Mouse (Mus musculus) forelimb bud, embryonic 11.5 days (tissue): ENCODE results near the gene Arpp21.
A peak's percentile ranks its signal among the peaks of the same experiment; 100 is the strongest.
"Not testable (repeated sequence)": the region's sequence is repeated elsewhere in the genome, so short reads cannot be mapped to it uniquely, and the experiment has no call there.

Experiments used
- DNase-seq: peaks from one replicate; pipeline ENCODE4 v3.0.0-alpha.2; 2012; ENCODE audit warnings: low read depth, low spot score

The Arpp21 gene

DNA sequence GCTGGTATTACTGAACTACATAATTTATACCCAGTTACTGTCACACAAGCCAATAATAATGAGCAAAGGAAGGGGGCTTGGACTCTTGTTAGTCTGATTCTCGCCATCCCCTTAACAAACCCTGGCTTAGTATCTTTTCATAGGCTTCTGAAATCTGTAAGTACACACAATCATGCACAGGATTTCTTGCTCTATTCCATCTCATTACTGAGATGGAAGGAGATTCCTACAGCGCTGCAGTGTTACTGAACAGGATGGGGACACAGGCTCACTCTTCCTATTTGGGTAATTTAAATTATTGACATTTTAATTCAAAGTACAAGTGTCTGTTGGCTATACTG is 132.9 kb downstream of the Arpp21 start:
- no peak for DNase-seq

DNA sequence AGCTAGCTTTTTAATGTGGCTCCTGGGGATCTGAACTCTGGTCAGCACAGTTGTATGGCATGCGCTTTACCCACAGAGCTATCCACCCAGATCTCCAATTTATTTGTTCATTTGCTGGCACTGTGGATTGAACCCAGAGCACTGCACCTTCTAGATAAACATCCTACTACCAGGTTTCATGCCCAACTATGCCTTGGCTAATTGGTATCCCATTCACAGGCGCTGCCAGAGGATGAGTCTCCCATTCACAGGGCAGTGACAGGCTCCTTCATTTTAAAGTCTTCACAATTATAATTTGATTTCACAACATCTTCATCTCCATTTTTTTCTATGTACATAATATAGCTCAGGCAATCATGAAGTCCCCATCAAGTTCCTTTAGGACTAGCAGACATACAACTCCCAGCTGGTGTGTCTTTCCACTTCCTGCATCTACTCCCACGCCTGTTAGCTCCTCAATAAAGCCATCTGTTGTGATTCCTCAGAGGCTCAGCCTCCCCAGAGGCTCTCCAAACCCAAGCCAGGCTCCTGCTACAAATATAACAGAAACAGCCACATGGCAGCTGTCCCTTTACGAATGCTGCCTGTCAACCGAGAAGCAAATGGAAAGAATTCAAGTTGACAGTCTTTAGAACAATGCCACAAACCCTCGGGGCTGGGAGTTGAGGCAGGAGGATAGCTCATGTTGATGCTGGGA is 133.4 kb downstream of the Arpp21 start:
- DNase-seq, result no peak

DNA sequence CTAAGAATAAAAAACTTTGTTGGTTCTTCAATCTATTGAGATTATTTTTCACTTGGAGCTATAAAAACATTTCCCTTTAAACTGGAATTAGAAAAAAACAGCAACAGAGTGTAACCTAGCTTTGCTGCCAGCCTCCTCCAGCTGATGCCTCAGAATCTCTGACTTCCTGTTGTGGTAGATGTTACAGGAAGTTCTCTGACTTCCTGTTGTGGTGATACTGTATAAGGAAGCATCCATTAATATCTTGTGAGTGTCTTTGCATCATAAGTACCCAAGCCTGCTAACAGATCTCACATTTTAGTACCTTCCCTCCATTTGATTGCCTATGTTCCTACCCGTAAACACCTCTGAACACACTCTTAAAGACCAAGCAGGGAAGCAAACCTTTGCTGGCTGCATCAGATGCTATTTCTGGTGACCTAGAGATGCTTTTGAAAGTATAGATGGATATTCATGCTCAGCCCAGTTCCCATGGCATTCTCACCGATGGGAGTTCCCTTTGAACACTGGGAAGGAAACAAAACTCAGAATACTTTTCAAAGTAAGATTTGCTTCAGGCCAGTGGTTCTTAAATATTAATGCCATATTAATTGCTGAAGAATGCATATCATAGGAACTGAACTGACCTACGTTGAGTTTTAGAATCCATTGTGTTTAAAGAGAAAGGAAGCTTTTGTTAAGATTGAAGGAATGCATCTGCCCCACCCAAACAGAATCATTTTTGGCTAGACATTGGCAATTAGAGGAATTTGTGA is 134.7 kb downstream of the Arpp21 start:
- DNase-seq, result no peak

DNA sequence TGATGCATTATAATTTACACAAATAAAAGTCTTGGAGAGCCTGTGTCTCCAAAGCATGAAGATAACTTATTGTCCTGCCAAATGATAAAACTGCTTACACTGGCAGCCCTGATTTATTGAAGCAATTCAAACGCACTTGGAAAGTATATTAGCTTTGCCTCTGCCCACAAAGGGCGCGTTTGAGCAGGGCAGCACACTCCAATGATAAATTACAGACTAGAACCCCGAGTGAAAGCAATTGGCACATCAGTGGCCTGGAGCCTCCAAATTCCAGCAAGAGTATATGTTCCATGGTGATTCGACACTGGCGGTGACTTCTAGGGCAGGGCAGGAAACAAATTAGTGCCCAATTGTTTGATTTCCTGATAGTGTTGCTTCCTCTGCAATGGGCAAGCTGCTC is 137.5 kb downstream of the Arpp21 start:
- DNase-seq, result no peak

DNA sequence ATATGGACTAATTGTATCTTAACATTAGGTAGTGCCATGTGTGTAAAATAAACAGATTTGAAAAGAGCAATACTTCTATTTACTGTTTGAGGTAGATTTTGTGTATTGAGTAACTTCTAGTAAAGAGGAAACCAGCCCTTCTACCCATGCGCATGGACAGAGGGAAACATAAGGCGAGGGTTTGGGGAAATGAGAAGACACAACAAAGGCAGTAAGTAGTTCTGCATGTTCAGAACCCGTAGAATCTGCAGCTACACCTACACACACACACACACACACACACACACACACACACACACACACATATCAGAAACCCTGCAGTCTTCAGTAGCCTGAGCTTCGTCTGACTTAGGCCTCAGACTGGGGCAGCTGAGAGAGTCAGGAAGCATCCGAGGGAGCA is 140.0 kb downstream of the Arpp21 start:
- no peak for DNase-seq

DNA sequence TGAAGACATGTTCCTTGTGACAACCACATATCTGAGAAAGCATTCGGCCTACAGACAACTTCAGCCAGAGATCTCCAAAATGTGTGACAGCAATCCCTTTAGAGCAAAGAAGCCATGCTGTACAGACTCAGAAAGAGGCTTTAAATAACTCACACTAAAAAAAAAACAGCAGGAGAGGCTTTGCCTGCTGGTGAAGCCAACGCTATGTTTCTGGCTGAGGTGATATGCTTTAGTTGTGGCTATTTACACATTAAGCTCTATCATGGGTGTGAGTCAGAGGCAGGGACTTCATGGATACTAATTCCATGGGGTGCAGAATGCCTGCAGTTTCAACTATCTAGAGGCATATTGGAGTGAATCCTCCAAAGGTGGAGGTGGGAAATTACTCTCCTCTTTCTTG is 140.5 kb downstream of the Arpp21 start:
- DNase-seq, result no peak

DNA sequence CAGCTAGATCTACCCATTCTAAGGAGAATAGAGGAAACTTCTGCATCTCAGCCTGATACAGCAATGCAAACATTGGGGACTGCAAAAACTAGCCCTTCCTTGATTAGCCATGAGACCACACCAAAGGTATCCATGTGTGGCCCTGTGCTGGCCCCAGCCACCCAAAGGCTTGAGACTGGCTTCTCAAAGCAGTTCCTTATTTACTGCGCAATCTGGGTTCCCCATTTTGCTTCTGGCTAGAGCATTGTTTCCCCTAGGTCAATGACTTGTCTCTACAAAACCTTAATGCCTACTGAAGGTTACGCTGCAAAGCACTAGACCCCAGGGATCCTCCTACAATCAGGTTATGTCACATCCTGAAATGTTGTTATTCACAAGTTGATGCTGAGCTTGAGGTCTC is 156.8 kb downstream of the Arpp21 start:
- DNase-seq, result no peak

DNA sequence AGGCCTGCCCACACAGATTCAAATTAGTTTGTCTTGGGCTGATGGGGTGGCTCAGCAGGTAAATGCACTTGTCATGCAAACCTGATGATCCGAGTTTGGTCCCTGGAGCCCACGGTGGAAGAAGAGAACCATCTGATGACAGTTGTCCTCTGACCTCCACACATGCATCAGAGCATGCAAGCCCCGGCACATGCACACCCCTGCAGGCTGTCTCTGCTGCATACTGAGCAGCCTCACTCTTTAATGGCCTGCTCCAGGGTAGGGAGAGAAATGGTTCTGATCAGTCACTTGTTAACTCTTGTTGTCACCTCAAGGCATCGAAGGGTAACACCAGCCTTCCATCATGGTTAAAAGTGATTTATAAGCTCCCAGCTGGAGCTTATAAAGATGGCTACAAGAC is 157.3 kb downstream of the Arpp21 start:
- no peak for DNase-seq

DNA sequence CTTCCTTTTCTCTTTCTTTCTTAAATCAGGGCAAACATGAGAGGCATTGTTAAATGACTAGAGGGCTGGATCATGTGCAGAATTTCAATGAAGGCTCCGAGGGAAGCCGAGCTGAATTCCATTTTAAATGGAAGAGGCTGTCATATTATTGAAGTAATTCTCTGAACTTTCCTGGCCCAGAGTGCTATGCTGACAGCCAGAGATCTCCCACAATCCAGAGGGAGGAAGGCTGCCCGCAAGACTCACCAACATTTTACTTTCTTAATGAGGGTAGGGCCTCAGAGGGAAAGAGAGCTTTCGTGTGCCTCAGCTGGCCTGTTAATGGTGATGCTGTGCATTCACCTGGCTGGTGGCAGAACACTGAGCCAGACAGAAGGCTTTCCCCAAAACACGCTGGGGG is 160.5 kb downstream of the Arpp21 start:
- no peak for DNase-seq

DNA sequence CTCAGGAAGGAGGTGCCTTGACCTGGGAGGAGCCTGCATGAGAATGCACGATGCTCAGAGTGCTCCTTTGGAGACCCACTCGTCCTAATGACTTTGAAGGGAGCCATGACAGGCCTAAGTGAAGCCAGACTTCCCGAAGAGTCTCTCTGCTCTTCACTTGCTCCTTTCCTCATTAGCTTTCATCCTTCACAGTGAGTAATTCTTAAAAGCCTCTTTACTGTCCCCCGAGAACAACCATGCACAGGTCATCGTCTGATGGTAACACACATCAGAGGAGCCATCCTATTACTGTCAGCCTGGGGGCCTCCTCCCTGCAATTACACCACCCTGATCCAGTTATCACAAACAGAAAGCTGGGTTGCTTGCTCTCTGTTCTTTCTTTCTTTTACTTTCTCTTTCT is 160.9 kb downstream of the Arpp21 start:
- DNase-seq, result no peak

DNA sequence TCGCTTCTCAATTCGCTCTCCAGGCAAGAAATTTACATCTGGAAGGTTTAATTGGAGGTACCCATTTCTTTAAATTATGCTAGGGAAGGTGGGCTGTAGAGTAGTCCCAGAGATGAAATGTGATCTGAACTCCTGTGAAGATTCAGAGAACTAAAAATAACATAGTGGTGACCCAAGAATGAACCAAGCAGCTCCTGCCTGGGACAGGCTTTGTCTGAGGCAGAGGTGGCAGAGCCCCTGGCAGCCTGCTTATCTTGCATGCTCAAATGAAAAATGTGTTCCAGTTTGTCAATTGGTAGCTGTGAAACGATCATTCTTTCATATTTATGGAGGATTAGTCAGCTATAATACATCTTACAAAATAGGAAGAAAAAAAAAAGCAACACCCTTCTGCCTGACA is 164.4 kb downstream of the Arpp21 start:
- no peak for DNase-seq

DNA sequence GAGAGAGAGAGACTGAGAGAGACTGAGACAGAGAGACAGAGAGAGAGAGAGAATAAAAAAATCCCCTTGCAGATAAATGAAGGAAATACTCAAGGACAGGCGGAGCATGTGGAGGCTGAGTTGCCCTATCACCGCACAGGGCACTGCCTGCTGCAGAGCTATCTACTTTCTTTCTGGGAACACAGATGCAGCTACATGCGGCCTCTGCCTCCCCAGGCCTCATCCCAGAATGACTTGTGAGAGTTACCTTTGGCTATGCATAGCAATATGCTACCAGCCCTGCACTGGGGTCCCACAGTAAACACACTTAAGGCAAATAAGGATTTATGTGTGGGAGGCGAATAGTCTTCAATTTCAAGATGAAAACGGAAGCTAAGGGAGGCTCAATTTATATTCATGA is 164.8 kb downstream of the Arpp21 start:
- no peak for DNase-seq

DNA sequence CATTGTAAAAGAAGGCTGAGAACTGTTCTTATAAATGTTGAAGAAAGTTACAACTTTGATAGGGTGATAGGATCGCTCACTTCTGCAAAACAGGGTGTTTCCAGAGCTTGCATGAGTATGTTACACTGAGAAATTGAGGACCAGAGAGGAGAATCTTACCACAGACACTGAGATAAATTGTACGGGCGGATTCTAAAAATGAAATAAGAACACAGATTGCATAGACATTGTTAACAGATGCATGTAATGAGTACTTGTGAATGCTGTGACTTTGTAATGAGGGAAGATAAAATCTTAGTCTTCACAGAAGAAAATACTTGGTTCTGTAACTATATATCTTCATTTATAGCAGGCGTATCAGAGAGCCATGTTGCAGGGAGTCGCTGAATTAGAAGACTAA is 167.5 kb downstream of the Arpp21 start:
- no peak for DNase-seq

DNA sequence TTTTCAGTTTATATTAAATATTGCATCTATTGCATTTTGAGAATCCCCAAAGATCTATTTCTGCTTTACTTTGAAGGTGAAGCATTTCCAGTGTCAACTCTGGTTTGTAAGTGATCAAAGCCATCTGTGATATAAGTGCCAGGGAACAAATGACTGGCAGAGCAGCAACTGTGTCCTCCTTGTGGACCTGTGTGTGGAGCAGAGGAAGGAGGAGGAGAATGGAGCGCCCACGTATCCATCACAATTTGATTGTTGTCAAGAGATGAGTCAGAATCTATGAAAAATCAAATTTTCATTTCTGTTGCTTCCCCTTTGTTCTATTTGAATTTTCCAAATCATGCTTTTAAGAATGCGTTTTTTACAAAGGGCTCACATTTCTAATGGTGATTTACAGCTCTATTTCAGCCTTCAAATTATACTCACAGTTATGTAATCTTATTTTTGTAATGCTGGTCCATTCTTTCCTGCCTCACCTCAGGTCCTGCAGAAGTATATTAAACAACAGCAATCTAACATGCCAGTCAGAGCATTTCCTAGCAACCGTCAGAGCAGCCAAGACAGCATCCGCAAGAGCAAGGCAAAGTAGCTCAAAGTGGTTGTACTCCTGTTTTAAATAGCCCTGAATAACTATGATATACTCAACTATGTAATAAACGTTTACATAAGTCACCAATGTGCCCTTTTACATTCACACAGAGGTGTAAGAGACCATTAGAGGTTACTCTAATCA is 174.9 kb downstream of the Arpp21 start:
- no peak for DNase-seq

DNA sequence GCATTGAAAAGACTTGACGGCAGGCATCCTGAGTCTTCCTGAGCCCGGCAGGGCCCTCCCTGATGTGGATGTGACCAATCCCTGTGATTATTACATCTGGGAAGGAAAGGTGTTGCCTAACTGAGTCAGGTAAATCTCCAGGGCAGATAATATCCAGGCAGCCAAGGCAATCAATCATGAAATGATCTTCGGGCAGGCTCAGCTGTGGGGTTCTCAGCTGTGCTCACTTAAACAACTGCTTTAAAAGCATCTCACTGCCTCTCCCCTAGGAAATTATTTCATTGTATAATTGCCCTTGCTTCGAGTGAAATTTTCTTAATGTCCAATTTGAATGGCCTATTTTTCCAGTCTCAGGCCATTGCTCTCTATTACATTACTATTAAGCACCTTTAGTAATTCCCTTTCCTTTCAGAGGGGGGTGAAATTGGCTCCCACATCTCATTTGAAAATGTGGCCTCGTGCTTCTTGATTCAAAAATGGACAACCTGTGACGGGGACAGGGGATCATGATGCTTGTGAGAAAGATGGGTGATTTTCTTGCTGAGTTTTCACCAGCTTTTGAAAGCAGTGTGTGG is 180.8 kb downstream of the Arpp21 start:
- DNase-seq, result no peak

DNA sequence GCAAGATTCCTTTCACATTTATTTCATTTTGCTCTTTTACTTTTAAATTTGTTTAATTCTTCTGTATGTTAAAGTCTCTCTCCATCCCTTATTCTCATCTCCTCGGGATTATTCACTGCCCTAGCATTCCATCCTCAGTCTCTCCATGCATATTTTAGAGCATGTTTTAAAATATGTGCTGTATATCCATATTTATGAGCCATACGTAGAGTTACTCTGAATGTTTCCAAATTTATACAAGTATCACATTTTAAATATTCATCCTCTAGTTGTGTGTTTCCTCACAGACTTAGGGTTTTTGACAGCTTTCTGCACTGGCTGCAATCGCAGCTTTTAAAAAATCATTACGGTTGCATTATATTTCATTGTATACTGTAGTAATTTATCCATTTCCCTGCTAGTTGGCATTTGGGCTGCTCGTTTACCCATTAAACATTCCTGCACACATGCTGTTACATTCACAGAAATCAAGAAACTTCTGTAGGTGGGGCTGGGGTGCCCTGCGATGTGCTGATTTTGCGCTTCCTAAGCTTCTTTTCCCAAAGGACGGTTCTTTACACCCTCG is 187.8 kb downstream of the Arpp21 start:
- no peak for DNase-seq

DNA sequence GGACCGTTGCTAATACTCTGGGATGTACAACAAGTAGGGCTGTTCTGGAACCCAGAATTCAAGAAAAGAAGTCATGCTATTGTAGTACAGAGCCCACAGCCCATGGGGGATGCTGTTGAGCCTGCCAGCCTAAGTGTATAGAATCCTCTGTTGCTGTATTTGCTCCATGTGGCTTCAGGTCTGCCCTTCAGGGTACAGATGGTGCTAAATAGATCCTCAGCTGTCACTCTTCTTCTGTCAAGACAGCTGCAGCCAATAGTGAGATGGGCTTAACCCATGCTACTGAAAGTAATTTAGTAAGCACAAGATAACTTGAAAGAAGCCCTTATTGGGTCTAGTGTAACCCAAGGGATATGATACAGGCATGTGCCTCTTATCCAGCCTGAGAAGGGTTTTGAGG is 195.2 kb downstream of the Arpp21 start:
- DNase-seq, result no peak

DNA sequence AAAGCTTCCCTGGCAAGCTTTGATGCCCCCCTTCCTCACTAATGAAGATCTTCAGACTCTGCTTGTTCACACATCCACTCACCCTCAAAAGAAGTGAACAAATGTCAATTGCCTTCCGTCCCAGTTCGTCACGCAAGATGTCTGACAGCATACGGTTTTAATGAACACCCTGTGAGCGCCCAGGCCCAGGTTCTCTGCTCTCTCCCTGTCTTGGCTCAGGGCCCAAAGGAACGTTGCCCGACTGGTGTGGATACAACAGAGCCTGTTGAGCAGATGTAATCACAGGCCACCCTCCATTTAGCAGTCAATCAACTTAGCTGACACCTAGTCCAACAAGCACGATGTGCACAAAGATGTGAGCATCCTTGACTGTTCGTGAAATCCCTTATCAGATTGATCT is 198.0 kb downstream of the Arpp21 start:
- DNase-seq, result peak; percentile 9

DNA sequence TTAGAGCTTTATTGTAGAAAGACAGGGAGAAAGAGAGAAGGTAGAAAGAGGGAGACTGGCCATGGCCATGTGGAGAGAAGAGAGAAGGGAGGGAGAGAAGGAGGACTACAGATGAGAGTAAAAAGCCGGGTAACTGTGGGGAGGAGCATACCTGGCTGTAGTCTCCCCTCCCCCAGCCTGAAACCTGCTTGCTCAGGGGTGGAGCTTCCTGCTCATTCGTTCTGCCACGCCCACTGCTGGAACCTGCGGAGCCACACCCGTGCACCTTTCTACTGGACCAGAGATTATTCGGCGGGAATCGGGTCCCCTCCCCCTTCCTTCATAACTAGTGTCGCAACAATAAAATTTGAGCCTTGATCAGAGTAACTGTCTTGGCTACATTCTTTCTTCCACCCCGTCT is 201.9 kb downstream of the Arpp21 start:
- not testable (repeated sequence) for DNase-seq

DNA sequence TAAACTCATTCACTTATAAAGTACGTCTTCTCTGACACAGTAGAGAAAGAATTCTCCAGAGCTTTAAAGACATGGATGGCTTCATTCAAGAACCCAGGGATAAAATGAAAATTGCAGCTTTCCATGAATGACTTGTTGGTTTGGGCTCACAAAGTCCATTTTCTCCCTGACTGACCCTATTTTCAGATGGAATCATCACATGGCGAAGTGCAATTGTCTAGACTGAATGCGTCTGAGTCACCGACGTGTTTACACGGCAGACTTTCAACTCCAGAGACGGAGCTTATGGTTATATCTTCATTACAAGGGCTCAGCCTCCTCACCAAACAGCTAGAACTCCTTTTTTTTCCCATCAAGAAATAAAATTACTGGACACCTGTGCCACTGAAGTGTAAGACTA is 203.6 kb downstream of the Arpp21 start:
- no peak for DNase-seq

DNA sequence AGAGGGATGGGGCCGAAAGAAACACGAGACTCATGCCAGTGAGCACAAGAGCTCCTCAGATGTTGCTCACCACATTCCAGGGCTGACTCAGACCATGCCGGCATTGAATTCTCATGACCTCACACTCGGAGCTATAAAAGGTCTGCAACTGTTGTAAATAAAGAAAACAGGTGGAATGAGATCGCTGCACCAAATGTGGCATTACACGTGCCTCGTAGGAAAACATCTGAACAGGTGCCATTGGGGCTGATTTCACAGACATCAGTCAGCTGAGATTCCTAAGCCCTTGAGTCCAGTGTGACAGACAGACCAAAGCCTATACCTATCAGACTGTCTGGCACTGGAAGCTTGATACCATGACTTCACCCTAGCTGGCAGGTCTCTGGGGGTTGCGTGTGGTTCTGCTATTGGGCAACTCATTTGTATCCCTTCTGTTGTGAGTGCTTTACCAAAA is 212.1 kb downstream of the Arpp21 start:
- peak; percentile 40 for DNase-seq

DNA sequence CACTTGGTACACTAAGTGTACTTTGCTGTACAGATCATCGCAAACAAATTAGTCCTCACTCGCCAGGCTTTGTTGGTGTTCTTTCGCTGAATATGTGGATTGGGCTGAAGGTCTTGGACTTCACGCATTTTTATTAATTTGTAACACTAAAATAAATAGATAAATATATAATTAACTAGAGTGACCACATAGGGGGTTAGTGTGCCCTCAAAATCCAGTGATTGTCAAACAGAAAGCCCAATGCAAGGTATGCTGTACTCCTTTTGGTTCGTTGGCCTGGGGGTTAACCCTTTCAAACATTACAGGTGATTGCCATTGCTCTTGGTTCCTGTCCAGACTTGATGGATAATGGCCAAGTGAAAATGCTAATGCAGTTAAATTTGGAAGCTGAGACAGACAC is 212.6 kb downstream of the Arpp21 start:
- no peak for DNase-seq
